Mouse (Mus musculus) MEL (cell line): ENCODE measurements at regions not wholly inside any gene's neighbourhood (a gene's known extent, or its start where the extent isn't known, plus 50 kb on each side); places are given as distances from the start of the nearest gene placed in this dataset.

Source experiments
- CHD2 ChIP-seq: IDR thresholded peaks from 2 replicates; pipeline ENCODE4 v1.6.1; 2011; ENCODE audit warnings: low read length, improper control_type of control experiment
- CTCF ChIP-seq, 3 experiments: IDR thresholded peaks in 2 of 3; conservative IDR thresholded peaks in 1 of 3; 2 replicates each; pipeline ENCODE4 v1.5.1; 2011 to 2012; ENCODE audit warnings: low read length in 3 of 3, low read depth in 2 of 3, mild to moderate bottlenecking in 2 of 3, improper control_type of control experiment in 1 of 3, inconsistent platforms in 1 of 3, mixed read lengths in 1 of 3, moderate library complexity in 1 of 3; ENCODE audit not compliant: control insufficient read depth in 1 of 3, insufficient read depth in 1 of 3, poor library complexity in 1 of 3, severe bottlenecking in 1 of 3
- EP300 ChIP-seq, 2 experiments: IDR thresholded peaks; 2 replicates each; pipeline ENCODE4 v1.6.1; 2011; ENCODE audit warnings: improper control_type of control experiment in 2 of 2, low read length in 2 of 2, low read depth in 1 of 2, mild to moderate bottlenecking in 1 of 2
- MYC ChIP-seq: IDR thresholded peaks from 2 replicates; pipeline ENCODE4 v1.6.1; 2011; ENCODE audit warnings: low read depth, mild to moderate bottlenecking, low read length, improper control_type of control experiment, moderate library complexity
- NRF1 ChIP-seq: IDR thresholded peaks from 2 replicates; pipeline ENCODE4 v1.6.1; 2014; ENCODE audit warnings: low read depth, mild to moderate bottlenecking, inconsistent platforms, low read length, improper control_type of control experiment, moderate library complexity; ENCODE audit not compliant: poor library complexity, insufficient read depth, severe bottlenecking
- POLR2A ChIP-seq, 2 experiments: IDR thresholded peaks; 2 replicates each; pipeline ENCODE4 v1.6.1; 2011 to 2012; ENCODE audit warnings: low read length in 2 of 2, mild to moderate bottlenecking in 2 of 2, control low read depth in 1 of 2, improper control_type of control experiment in 1 of 2, low read depth in 1 of 2, moderate library complexity in 1 of 2; ENCODE audit not compliant: control insufficient read depth in 1 of 2, insufficient read depth in 1 of 2, poor library complexity in 1 of 2
- POLR2AphosphoS2 ChIP-seq: IDR thresholded peaks from 2 replicates; pipeline ENCODE4 v1.6.1; 2011; ENCODE audit warnings: low read length, improper control_type of control experiment
- SIN3A ChIP-seq: IDR thresholded peaks from 2 replicates; pipeline ENCODE4 v1.6.1; 2012; ENCODE audit warnings: low read length, improper control_type of control experiment, inconsistent platforms
- TCF12 ChIP-seq: IDR thresholded peaks from 2 replicates; pipeline ENCODE4 v1.6.1; 2014; ENCODE audit warnings: low read depth, mild to moderate bottlenecking, inconsistent platforms, low read length, improper control_type of control experiment, moderate library complexity
- USF1 ChIP-seq: IDR thresholded peaks from 2 replicates; pipeline ENCODE4 v1.6.1; 2014; ENCODE audit warnings: low read depth, mild to moderate bottlenecking, inconsistent platforms, low read length, improper control_type of control experiment, moderate library complexity
- USF2 ChIP-seq, 2 experiments: IDR thresholded peaks; 2 replicates each; pipeline ENCODE4 v1.6.1; 2011 to 2012; ENCODE audit warnings: improper control_type of control experiment in 2 of 2, low read length in 2 of 2, borderline replicate concordance in 1 of 2, inconsistent platforms in 1 of 2, low read depth in 1 of 2, mild to moderate bottlenecking in 1 of 2; ENCODE audit not compliant: insufficient read depth in 1 of 2
- ZMIZ1 ChIP-seq: IDR thresholded peaks from 2 replicates; pipeline ENCODE4 v1.6.1; 2012; ENCODE audit warnings: low read depth, mild to moderate bottlenecking, inconsistent platforms, low read length, improper control_type of control experiment, moderate library complexity
- ZNF384 ChIP-seq: IDR thresholded peaks from 2 replicates; pipeline ENCODE4 v1.6.1; 2012; ENCODE audit warnings: low read depth, mild to moderate bottlenecking, inconsistent platforms, low read length, improper control_type of control experiment

GRCm38 (mm10) chr2:61407881-61408280, 170.5 kb upstream of the Tank start:
- TF ChIP-seq TCF12 (no peak), CTCF (IDR thresholded peaks at IDR 0.05 in 2 of 3, conservative IDR thresholded peaks at IDR 0.05 in 1 of 3; ENCODE audit: control insufficient read depth in 1 of 3, insufficient read depth in 1 of 3, low read depth in 2 of 3, low read length in 3 of 3, poor library complexity in 1 of 3, severe bottlenecking in 1 of 3) (no peak), ZMIZ1 (no peak), POLR2A (IDR thresholded peaks at IDR 0.05; ENCODE audit: control insufficient read depth in 1 of 2, insufficient read depth in 1 of 2, low read depth in 1 of 2, low read length in 2 of 2, poor library complexity in 1 of 2) (no peak), MYC (no peak), USF1 (no peak), NRF1 (no peak), POLR2AphosphoS2 (no peak), CHD2 (no peak), USF2 (IDR thresholded peaks at IDR 0.05; ENCODE audit: borderline replicate concordance in 1 of 2, insufficient read depth in 1 of 2, low read depth in 1 of 2, low read length in 2 of 2) (no peak), SIN3A (no peak), EP300 (IDR thresholded peaks at IDR 0.05; ENCODE audit: low read depth in 1 of 2, low read length in 2 of 2) (no peak), ZNF384 (no peak)
